Mouse (Mus musculus) hindbrain, embryonic 13.5 days (tissue): ENCODE results near the gene Rin3. TPM values are rescaled to one million over a fixed set of nuclear protein-coding genes. Genes with fewer than 3 reads are reported as not detected.

Experiments used
- ATAC-seq: fragments of 200-750 bp; cut with Nextera tagmentation; 2 replicates; pipeline ENCODE4 v1.8.0; 2017; ENCODE audit warnings: moderate TSS enrichment; ENCODE audit not compliant: low FRiP score
- H3K27ac ChIP-seq: fragments of 300-500 bp; sonication (generic); 2 replicates; pipeline ENCODE4 v1.5.1; 2015; ENCODE audit warnings: inconsistent platforms, mild to moderate bottlenecking, moderate library complexity
- H3K27me3 ChIP-seq: fragments of 300-500 bp; sonication (generic); 2 replicates; pipeline ENCODE4 v1.6.1; 2015; ENCODE audit warnings: mild to moderate bottlenecking, inconsistent platforms
- H3K36me3 ChIP-seq: fragments of 300-500 bp; sonication (generic); 2 replicates; pipeline ENCODE4 v1.6.1; 2015; ENCODE audit warnings: mild to moderate bottlenecking, inconsistent platforms
- H3K4me1 ChIP-seq: fragments of 300-500 bp; sonication (generic); replicated peaks from 2 replicates; pipeline ENCODE4 v1.6.1; 2015; ENCODE audit warnings: inconsistent platforms
- H3K4me2 ChIP-seq: fragments of 300-500 bp; sonication (generic); 2 replicates; pipeline ENCODE4 v1.6.1; 2015; ENCODE audit warnings: inconsistent platforms, mild to moderate bottlenecking, moderate library complexity
- H3K4me3 ChIP-seq: fragments of 300-500 bp; sonication (generic); 2 replicates; pipeline ENCODE4 v1.5.1; 2015; ENCODE audit warnings: mild to moderate bottlenecking, inconsistent platforms
- H3K9ac ChIP-seq: fragments of 300-500 bp; sonication (generic); 2 replicates; pipeline ENCODE4 v1.6.1; 2015; ENCODE audit warnings: mild to moderate bottlenecking, inconsistent platforms
- H3K9me3 ChIP-seq: fragments of 300-500 bp; sonication (generic); 2 replicates; pipeline ENCODE4 v1.6.1; 2016; ENCODE audit warnings: inconsistent platforms
- WGBS: fragments of 180-500 bp; shearing (Covaris S2); methylation state at CpG from one replicate; pipeline ENCODE4 v1.1.7; 2015; 5-methylcytosine and 5-hydroxymethylcytosine counted together
- polyA plus RNA-seq: library from polyadenylated mRNA; unstranded; fragments of >200 nt; fragmentation: Nextera tagmentation; extraction: Ambion mirVana; gene quantifications from 2 replicates; pipeline ENCODE4 v1.2.1, GENCODE M21; 2015

Gene Rin3
- polyA plus RNA-seq: 3.4 and 4.2 TPM in 2 replicates

DNA sequence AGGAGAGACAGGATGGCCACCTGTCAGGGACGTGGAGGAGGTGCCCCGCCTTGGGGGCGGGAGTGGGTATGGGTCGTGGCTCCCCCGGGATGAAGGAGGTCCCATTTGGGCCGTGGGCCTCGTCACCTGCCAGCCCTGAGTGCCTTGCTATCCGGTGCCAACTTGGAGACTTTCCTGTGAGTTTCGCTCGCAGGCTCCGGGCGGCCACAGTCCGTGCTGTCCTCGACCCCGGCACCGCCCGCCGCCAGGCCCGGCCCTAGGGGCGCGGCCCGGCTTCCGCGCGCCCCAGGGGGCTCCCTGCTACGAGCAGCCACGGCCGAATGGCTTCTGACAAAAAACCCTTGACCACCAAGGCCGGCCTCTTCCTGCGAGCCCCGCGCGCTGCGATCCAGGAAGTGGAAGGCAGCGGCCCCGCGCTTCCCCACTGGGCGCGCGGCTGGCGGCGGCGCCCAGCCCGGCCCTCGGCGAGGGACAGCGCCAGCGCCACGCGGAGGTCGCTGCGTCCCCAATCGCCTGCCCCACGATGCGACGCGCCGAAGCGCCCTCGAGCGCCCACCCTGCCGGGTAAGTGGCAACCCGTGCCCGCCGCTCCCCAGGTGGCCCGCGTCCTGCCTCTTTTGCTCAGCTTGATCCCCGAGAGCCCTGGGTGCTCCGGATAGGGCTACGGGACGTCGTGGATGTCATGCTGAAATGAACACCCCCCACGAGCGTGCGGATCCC, at the start of gene Rin3:
Gene Rin3, plus strand, starts transcription at position 286 of the 720 bp plus-strand sequence.
- H3K9ac ChIP-seq: peak within 1 kb of the TSS; percentile 76
- peak; percentile 33; the same call in 1 of the 2 replicates for ATAC-seq
- H3K4me3 ChIP-seq: peak within 1 kb of the TSS; percentile 54
- peaks cover 26% of the 10 kb centered on the region for H3K27me3 ChIP-seq
- H3K4me1 ChIP-seq: peaks cover 46% of the 10 kb centered on the region
- WGBS: under 1% methylated on average over 72 of the region's 75 CpGs
- H3K27ac ChIP-seq: peak within 1 kb of the TSS; percentile 64
- peak within 1 kb of the TSS; percentile 95 for H3K4me2 ChIP-seq
- no peaks in the 10 kb centered on the region for H3K36me3 ChIP-seq
- H3K9me3 ChIP-seq: peaks cover 3% of the 10 kb centered on the region; the same call in 1 of the 2 replicates

GRCm38 (mm10) chr12:102235551-102235950, 47.3 kb upstream of the Rin3 start:
- WGBS: 84% methylated on average over 3 of the region's 3 CpGs
- Histone ChIP-seq H3K9ac (no peak overlapping the region), H3K27ac (no peak overlapping the region), H3K4me2 (no peak overlapping the region), H3K27me3 (no peaks in the 10 kb centered on the region), H3K9me3 (no peaks in the 10 kb centered on the region), H3K4me1 (no peaks in the 10 kb centered on the region), H3K4me3 (no peak overlapping the region), H3K36me3 (no peaks in the 10 kb centered on the region)
- no peak for ATAC-seq

- 77% methylated on average over 6 of the region's 6 CpGs for WGBS
- Histone ChIP-seq H3K9ac (no peak overlapping the region), H3K4me1 (no peaks in the 10 kb centered on the region), H3K4me3 (no peak overlapping the region), H3K27ac (no peak overlapping the region), H3K36me3 (no peaks in the 10 kb centered on the region), H3K9me3 (no peaks in the 10 kb centered on the region), H3K4me2 (no peak overlapping the region), H3K27me3 (no peaks in the 10 kb centered on the region)
- no peak for ATAC-seq
Observed at GRCm38 (mm10) chr12:102236317-102236716, 46.5 kb upstream of the Rin3 start.

DNA sequence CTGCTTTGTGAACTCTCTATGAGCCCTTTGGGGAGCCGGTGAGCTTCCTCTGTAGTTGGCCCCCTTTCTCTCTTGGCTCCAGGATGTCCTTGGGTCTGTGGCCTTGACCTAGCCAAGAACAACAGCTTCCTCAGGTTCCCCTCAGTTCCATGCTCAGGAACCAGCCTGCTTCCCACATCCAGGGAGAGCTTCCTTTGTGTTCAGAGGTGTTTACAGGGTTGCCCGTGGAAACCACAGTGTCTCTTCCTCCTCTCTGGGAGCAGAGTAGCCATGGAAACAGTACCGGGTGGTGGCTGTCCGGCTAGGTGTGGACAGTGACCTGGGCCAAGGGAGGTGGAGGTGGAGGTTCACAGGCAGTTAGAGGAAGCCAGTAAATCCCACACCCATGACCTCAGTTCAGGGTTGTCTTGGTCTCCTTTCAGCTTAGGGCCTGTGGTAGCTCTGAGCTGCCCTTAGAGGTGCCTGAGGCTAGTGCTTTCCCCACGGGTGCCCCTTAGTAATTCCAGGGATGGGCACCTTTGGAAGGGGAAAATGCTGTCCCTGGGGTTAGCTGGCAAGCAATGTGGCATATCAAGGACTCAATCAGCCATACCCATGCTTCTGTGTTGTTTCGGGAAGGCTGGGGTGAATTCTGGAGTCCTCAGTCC, 40.6 kb upstream of the Rin3 start:
- peak; percentile 68; the same call in 1 of the 2 replicates for ATAC-seq
- 64% methylated on average over 6 of the region's 6 CpGs for WGBS

DNA sequence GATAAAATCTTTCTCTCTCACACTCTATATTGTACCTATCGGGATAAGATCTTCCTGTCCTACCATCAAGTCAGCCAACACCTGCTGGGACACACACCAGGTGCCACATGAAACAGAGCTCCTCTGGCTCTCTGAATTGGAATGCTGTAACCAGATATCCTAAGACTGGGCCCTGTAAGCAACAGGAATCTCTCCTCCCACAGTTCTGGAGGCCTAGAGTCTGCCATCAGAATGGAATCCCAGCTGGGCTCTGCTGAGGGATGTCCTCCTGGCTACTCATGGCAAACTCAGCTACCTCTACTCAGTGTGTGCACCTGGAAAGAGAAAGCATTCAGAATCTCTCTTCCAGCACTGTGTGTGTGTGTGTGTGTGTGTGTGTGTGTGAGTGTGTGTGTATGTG, 38.9 kb upstream of the Rin3 start:
- no peak overlapping the region for H3K27ac ChIP-seq
- H3K4me1 ChIP-seq: 0 out of 2 replicates have a peak, but pooled peaks cover 10% of the 10 kb centered on the region
- no peaks in the 10 kb centered on the region for H3K27me3 ChIP-seq
- no peak overlapping the region for H3K4me3 ChIP-seq
- no peak for ATAC-seq
- H3K9ac ChIP-seq: no peak overlapping the region
- no peak overlapping the region for H3K4me2 ChIP-seq
- no peaks in the 10 kb centered on the region for H3K9me3 ChIP-seq
- no peaks in the 10 kb centered on the region for H3K36me3 ChIP-seq
- WGBS: 70% methylated on average over 1 of the region's 1 CpGs

More for the DNA sequence above, 40.6 kb upstream of the Rin3 start:
- Histone ChIP-seq H3K9ac (no peak overlapping the region), H3K4me1 (0 out of 2 replicates have a peak, but pooled peaks cover 10% of the 10 kb centered on the region), H3K4me2 (no peak overlapping the region), H3K4me3 (no peak overlapping the region), H3K27me3 (no peaks in the 10 kb centered on the region), H3K36me3 (no peaks in the 10 kb centered on the region), H3K9me3 (no peaks in the 10 kb centered on the region), H3K27ac (no peak overlapping the region)

- Histone ChIP-seq H3K36me3 (no peaks in the 10 kb centered on the region), H3K27ac (no peak overlapping the region), H3K9ac (no peak overlapping the region), H3K9me3 (no peaks in the 10 kb centered on the region), H3K4me2 (no peak overlapping the region), H3K4me3 (no peak overlapping the region), H3K27me3 (no peaks in the 10 kb centered on the region), H3K4me1 (0 out of 2 replicates have a peak, but pooled peaks cover 17% of the 10 kb centered on the region)
- 91% methylated on average over 5 of the region's 5 CpGs for WGBS
- no peak for ATAC-seq
Observed at GRCm38 (mm10) chr12:102246226-102246625, 36.6 kb upstream of the Rin3 start.

- Histone ChIP-seq H3K4me2 (no peak overlapping the region), H3K4me3 (no peak overlapping the region), H3K4me1 (0 out of 2 replicates have a peak, but pooled peaks cover 9% of the 10 kb centered on the region), H3K9me3 (no peaks in the 10 kb centered on the region), H3K36me3 (no peaks in the 10 kb centered on the region), H3K9ac (no peak overlapping the region), H3K27me3 (no peaks in the 10 kb centered on the region), H3K27ac (no peak overlapping the region)
- ATAC-seq: no peak
- WGBS: 95% methylated on average over 6 of the region's 6 CpGs
Observed at GRCm38 (mm10) chr12:102248104-102248503, 34.7 kb upstream of the Rin3 start.

GRCm38 (mm10) chr12:102250316-102250715, 32.5 kb upstream of the Rin3 start:
- H3K4me3 ChIP-seq: no peak overlapping the region
- no peak overlapping the region for H3K4me2 ChIP-seq
- H3K9me3 ChIP-seq: no peaks in the 10 kb centered on the region
- H3K36me3 ChIP-seq: no peaks in the 10 kb centered on the region
- H3K27ac ChIP-seq: no peak overlapping the region
- WGBS: 74% methylated on average over 4 of the region's 4 CpGs
- H3K4me1 ChIP-seq: 0 out of 2 replicates have a peak, but pooled peaks cover 9% of the 10 kb centered on the region
- 0 out of 2 replicates have a peak, but pooled peaks have one; percentile 39 for ATAC-seq
- H3K27me3 ChIP-seq: no peaks in the 10 kb centered on the region
- no peak overlapping the region for H3K9ac ChIP-seq

- Histone ChIP-seq H3K9me3 (no peaks in the 10 kb centered on the region), H3K9ac (no peak overlapping the region), H3K4me1 (0 out of 2 replicates have a peak, but pooled peaks cover 9% of the 10 kb centered on the region), H3K36me3 (no peaks in the 10 kb centered on the region), H3K4me2 (no peak overlapping the region), H3K27ac (no peak overlapping the region), H3K4me3 (no peak overlapping the region), H3K27me3 (no peaks in the 10 kb centered on the region)
- ATAC-seq: no peak
- WGBS: 72% methylated on average over 3 of the region's 3 CpGs
Observed at GRCm38 (mm10) chr12:102251070-102251469, 31.8 kb upstream of the Rin3 start.

GRCm38 (mm10) chr12:102251985-102252384, 30.9 kb upstream of the Rin3 start:
- H3K36me3 ChIP-seq: no peaks in the 10 kb centered on the region
- no peaks in the 10 kb centered on the region for H3K27me3 ChIP-seq
- ATAC-seq: no peak
- no peaks in the 10 kb centered on the region for H3K9me3 ChIP-seq
- H3K4me3 ChIP-seq: no peak overlapping the region
- no peak overlapping the region for H3K27ac ChIP-seq
- H3K9ac ChIP-seq: no peak overlapping the region
- 62% methylated on average over 3 of the region's 3 CpGs for WGBS
- H3K4me2 ChIP-seq: no peak overlapping the region
- 0 out of 2 replicates have a peak, but pooled peaks cover 9% of the 10 kb centered on the region for H3K4me1 ChIP-seq

- no peaks in the 10 kb centered on the region for H3K36me3 ChIP-seq
- no peak overlapping the region for H3K4me3 ChIP-seq
- H3K4me2 ChIP-seq: no peak overlapping the region
- 68% methylated on average over 1 of the region's 1 CpGs for WGBS
- no peak overlapping the region for H3K9ac ChIP-seq
- H3K9me3 ChIP-seq: no peaks in the 10 kb centered on the region
- H3K27me3 ChIP-seq: no peaks in the 10 kb centered on the region
- no peak for ATAC-seq
- no peak overlapping the region for H3K27ac ChIP-seq
- 0 out of 2 replicates have a peak, but pooled peaks cover 9% of the 10 kb centered on the region for H3K4me1 ChIP-seq
Observed at GRCm38 (mm10) chr12:102252525-102252924, 30.3 kb upstream of the Rin3 start.

GRCm38 (mm10) chr12:102255012-102255411, 27.8 kb upstream of the Rin3 start:
- Histone ChIP-seq H3K4me3 (no peak overlapping the region), H3K27me3 (no peaks in the 10 kb centered on the region), H3K36me3 (no peaks in the 10 kb centered on the region), H3K9me3 (no peaks in the 10 kb centered on the region), H3K9ac (no peak overlapping the region), H3K4me2 (no peak overlapping the region), H3K4me1 (0 out of 2 replicates have a peak, but pooled peaks cover 9% of the 10 kb centered on the region), H3K27ac (no peak overlapping the region)
- no peak for ATAC-seq
